Mouse (Mus musculus) stomach, postnatal 0 days (tissue): ENCODE data around the gene Atox1. TPM values are rescaled to one million over a fixed set of nuclear protein-coding genes. Genes with fewer than 3 reads are reported as not detected.

Source experiments
- ATAC-seq: fragments of 200-750 bp; cut with Nextera tagmentation; 2 replicates; pipeline ENCODE4 v1.8.0; 2017; ENCODE audit not compliant: low FRiP score, low TSS enrichment
- DNase-seq: peaks from one replicate; pipeline ENCODE4 v3.0.0-alpha.2; 2016; ENCODE audit warnings: low spot score
- H3K27ac ChIP-seq: fragments of 300-500 bp; sonication (generic); replicated peaks from 2 replicates; pipeline ENCODE4 v1.5.1; 2014; ENCODE audit warnings: mild to moderate bottlenecking, control low read depth
- H3K27me3 ChIP-seq: fragments of 300-500 bp; sonication (generic); 2 replicates; pipeline ENCODE4 v1.6.1; 2014; ENCODE audit warnings: low read length; ENCODE audit not compliant: control insufficient read depth, insufficient read depth
- H3K36me3 ChIP-seq: fragments of 300-500 bp; sonication (generic); 2 replicates; pipeline ENCODE4 v1.6.1; 2014; ENCODE audit warnings: low read length, mixed read lengths; ENCODE audit not compliant: control insufficient read depth, insufficient read depth
- H3K4me1 ChIP-seq: fragments of 300-500 bp; sonication (generic); replicated peaks from 2 replicates; pipeline ENCODE4 v1.6.1; 2014; ENCODE audit warnings: antibody characterized with exemption; ENCODE audit not compliant: control insufficient read depth, insufficient read depth
- H3K4me2 ChIP-seq: fragments of 300-500 bp; sonication (generic); replicated peaks from 2 replicates; pipeline ENCODE4 v1.6.1; 2014; ENCODE audit warnings: low read depth, mild to moderate bottlenecking, control low read depth, moderate library complexity
- H3K4me3 ChIP-seq: fragments of 300-500 bp; sonication (generic); 2 replicates; pipeline ENCODE4 v1.5.1; 2014; ENCODE audit warnings: low read depth, low read length, control low read depth
- H3K9ac ChIP-seq: fragments of 300-500 bp; sonication (generic); 2 replicates; pipeline ENCODE4 v1.6.1; 2014; ENCODE audit warnings: mild to moderate bottlenecking, low read length, control low read depth, mixed read lengths
- H3K9me3 ChIP-seq: fragments of 300-500 bp; sonication (generic); 2 replicates; pipeline ENCODE4 v1.6.1; 2016; ENCODE audit warnings: low read length; ENCODE audit not compliant: control insufficient read depth
- CTCF ChIP-seq: IDR thresholded peaks from 2 replicates; pipeline ENCODE4 v1.5.1; 2016; ENCODE audit warnings: antibody characterized with exemption, low read depth, mild to moderate bottlenecking, moderate library complexity
- EP300 ChIP-seq: optimal IDR thresholded peaks from 2 replicates; pipeline ENCODE3; 2016; ENCODE audit warnings: antibody characterized with exemption
- WGBS: fragments of 180-500 bp; shearing (Covaris S2); extraction: QIAGEN DNeasy Blood & Tissue Kit; methylation state at CpG from one replicate; pipeline ENCODE4 v1.1.7; 2014; 5-methylcytosine and 5-hydroxymethylcytosine counted together
- polyA plus RNA-seq: library from polyadenylated mRNA; unstranded; fragments of >200 nt; fragmentation: Nextera tagmentation; extraction: Ambion mirVana; gene quantifications from 2 replicates; pipeline ENCODE4 v1.2.1, GENCODE M21; 2015

The Atox1 gene
- polyA plus RNA-seq, 1 experiment from 2014 or later = 530 TPM

DNA sequence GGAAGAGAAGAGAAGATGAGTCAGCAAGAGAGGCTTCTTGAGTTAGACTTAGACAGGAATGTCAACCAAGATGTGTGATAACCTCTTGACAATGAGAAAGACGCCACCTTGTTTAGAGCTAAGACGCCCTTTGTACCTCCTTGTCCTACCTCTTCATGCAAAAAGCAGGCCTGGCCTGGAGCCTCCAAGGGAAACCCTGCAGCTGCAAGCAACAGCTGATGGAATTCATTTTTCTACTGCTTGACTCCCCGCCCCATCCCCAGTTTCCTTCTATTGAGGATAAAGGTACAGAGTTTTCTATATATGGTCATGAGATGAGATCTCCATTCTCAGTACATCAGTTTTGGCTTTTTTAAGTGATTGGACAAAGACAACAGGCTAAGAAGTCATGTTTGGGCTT, 51.0 kb downstream of the Atox1 start:
- DNase-seq (no peak), ATAC-seq (no peak)
- Histone ChIP-seq H3K4me2 (no peak overlapping the region), H3K4me3 (no peak overlapping the region), H3K9ac (no peak overlapping the region), H3K27me3 (no peaks in the 10 kb centered on the region), H3K27ac (peak overlapping the region; percentile 31; the same call in 1 of the 2 replicates), H3K36me3 (peaks cover 35% of the 10 kb centered on the region), H3K4me1 (no peaks in the 10 kb centered on the region; the same call in 1 of the 2 replicates), H3K9me3 (no peaks in the 10 kb centered on the region)
- no peak for TF ChIP-seq EP300
- TF ChIP-seq CTCF = no peak
- WGBS = 41% methylated on average over 3 of the region's 3 CpGs

DNA sequence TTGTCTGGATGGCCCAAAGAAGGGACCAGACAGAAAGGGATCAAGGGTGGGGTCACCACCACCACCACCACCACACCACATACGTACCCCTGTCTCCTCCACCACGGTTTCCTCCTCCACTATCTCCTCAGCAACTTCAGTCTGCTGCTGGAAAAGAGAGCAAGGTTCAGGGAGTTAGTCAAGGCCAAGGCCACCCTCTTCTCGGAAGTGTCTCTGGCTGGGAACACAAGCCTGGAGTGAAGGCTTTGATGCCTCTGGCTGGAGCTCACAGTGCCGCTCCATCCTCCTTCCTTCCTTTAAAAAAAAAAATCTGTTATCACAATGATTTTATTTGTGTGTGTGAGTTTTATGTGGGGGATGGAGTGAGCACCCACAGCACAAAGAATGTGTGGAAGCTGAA, 53.9 kb downstream of the Atox1 start:
- Histone ChIP-seq H3K9ac (no peak overlapping the region), H3K4me3 (no peak overlapping the region), H3K4me2 (no peak overlapping the region), H3K9me3 (no peaks in the 10 kb centered on the region), H3K36me3 (peaks cover 44% of the 10 kb centered on the region), H3K27me3 (no peaks in the 10 kb centered on the region), H3K4me1 (no peaks in the 10 kb centered on the region; the same call in 1 of the 2 replicates), H3K27ac (0 out of 2 replicates have a peak overlapping the region, but pooled peaks have one; percentile 13)
- DNase-seq (no peak), ATAC-seq (no peak)
- TF ChIP-seq EP300 (no peak), CTCF (no peak)
- 93% methylated on average over 4 of the region's 4 CpGs for WGBS

DNA sequence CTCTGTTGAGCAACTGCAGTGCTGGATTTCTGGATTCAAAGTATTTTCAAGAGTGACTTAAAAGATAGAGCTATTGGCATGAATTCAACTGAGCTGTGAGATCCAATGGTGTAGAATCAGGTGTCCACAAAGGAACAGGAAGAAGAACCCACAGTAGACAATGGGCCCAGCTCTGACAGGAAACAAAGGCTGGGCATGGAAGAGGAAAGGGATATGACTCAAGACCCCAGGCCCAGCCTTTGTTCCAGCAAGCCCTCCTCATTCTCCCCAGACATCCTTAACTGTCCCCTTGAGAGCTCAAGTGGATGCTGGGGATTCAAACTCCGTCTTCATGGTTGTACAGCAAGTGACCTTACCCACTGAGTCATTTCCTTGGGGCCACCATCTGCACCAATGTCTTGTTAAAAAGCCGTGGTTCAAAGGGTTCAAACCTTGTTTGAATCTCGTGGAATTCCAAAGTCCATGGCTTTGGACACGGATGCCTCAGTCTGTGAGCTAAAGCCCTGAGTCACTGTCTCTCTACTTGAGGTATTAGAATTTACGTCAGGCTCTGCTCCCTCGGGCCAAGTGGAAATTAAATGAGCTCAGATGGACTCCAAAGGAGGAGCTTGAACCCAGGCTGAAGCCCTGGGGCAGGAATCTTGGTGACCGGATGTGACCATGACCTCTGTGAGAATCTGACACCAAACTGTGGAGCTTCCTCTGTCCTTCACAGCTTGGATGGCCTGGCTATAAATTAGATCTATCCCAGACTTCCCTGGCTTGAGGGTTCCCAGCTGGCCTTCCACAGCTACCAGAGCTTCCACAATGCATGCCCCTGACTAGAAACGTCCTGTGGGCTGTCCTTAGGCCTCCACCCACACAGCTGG, 55.2 kb downstream of the Atox1 start:
- H3K27ac ChIP-seq = peak overlapping the region; percentile 61
- peaks cover 50% of the 10 kb centered on the region for H3K36me3 ChIP-seq
- H3K9ac ChIP-seq = no peak overlapping the region; the same call in 1 of the 2 replicates
- DNase-seq (no peak), ATAC-seq (peak; percentile 39; the same call in 1 of the 2 replicates)
- no peak overlapping the region for H3K4me2 ChIP-seq
- TF ChIP-seq CTCF = no peak
- no peak for TF ChIP-seq EP300
- H3K4me3 ChIP-seq = no peak overlapping the region
- H3K9me3 ChIP-seq = no peaks in the 10 kb centered on the region
- no peaks in the 10 kb centered on the region; the same call in 1 of the 2 replicates for H3K4me1 ChIP-seq
- no peaks in the 10 kb centered on the region for H3K27me3 ChIP-seq
- WGBS = 50% methylated on average over 8 of the region's 8 CpGs

DNA sequence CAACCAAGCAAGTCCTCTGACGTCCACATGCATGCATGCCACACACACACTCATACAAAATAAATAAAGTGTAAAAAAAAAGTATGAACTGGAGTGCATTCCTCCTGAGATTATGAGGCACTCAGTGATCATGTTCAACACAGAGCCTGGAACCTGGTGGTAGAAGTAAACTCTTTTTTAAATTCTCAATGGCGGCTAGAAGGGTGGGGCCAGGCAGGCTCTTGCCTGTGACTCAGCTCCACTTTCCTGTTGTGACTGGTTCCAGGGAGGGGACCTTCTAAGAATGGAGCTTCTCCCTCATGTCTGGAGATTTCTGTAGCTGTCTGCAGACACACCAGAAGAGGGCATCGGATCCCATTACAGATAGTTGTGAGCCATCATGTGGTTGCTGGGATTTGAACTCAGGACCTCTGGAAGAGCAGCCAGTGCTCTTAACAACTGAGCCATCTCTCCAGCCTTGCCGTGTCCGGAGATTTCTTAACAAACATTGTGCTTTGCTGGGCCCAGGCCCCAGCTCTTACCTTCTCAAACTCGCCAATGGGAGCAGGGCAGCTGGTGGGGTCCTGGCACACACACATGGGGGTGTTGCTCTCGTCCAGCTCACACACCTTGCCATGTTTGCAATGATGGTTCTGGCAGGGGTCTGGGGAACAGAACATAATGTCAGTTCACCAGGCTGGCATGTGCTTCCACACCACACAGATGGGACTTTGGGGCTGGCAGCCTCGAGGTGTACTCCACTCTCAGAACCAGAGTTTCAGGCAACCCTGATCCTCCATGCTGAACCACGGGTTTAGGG, 56.2 kb downstream of the Atox1 start:
- WGBS = 70% methylated on average over 9 of the region's 9 CpGs
- no peaks in the 10 kb centered on the region for H3K4me1 ChIP-seq
- no peak overlapping the region for H3K4me3 ChIP-seq
- H3K4me2 ChIP-seq = no peak overlapping the region
- TF ChIP-seq EP300 (no peak), CTCF (peak; percentile 44)
- peak overlapping the region; percentile 63 for H3K27ac ChIP-seq
- no peak overlapping the region for H3K9ac ChIP-seq
- DNase-seq (no peak), ATAC-seq (peak; percentile 72)
- H3K9me3 ChIP-seq = no peaks in the 10 kb centered on the region
- no peaks in the 10 kb centered on the region for H3K27me3 ChIP-seq
- peaks cover 53% of the 10 kb centered on the region for H3K36me3 ChIP-seq

DNA sequence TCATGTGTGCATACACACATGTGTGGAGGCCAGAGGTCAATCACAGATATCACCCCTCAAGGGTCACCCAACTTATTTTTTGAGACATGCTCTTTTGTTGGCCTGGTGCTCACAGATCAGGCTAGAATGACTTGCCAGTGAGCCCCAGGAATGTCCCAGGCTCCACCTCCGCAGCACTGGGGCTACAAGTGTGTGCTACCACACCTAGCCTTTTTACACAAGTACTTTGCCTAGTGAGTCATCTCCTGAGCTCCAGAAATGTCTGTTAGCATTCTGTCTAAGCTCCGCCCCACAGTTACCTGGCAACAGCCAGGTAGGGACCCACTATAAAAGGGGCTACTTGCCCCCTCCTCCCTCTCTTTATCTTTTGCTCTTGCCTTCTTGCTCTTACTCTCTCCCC, 60.2 kb downstream of the Atox1 start:
- no peaks in the 10 kb centered on the region for H3K4me1 ChIP-seq
- no peak for TF ChIP-seq EP300
- no peak for TF ChIP-seq CTCF
- no peaks in the 10 kb centered on the region for H3K9me3 ChIP-seq
- no peak overlapping the region for H3K4me2 ChIP-seq
- H3K4me3 ChIP-seq = no peak overlapping the region
- H3K27me3 ChIP-seq = no peaks in the 10 kb centered on the region
- H3K36me3 ChIP-seq = peaks cover 35% of the 10 kb centered on the region
- peak; percentile 78 for ATAC-seq
- peak; percentile 63 for DNase-seq
- no peak overlapping the region for H3K9ac ChIP-seq
- WGBS = 70% methylated on average over 2 of the region's 2 CpGs
- no peak overlapping the region for H3K27ac ChIP-seq
